Mouse (Mus musculus) bone marrow macrophage, adult 2 months (primary cell): ENCODE measurements at regions not wholly inside any gene's neighbourhood (a gene's known extent, or its start where the extent isn't known, plus 50 kb on each side); places are given as distances from the start of the nearest gene placed in this dataset.

Source experiments
- CTCF ChIP-seq: IDR thresholded peaks from 2 replicates; pipeline ENCODE4 v1.5.1; 2012; ENCODE audit warnings: low read depth, mild to moderate bottlenecking, low read length, moderate library complexity
- POLR2A ChIP-seq: IDR thresholded peaks from 2 replicates; pipeline ENCODE4 v1.6.1; 2012; ENCODE audit warnings: mild to moderate bottlenecking, low read depth, low read length, borderline replicate concordance

DNA sequence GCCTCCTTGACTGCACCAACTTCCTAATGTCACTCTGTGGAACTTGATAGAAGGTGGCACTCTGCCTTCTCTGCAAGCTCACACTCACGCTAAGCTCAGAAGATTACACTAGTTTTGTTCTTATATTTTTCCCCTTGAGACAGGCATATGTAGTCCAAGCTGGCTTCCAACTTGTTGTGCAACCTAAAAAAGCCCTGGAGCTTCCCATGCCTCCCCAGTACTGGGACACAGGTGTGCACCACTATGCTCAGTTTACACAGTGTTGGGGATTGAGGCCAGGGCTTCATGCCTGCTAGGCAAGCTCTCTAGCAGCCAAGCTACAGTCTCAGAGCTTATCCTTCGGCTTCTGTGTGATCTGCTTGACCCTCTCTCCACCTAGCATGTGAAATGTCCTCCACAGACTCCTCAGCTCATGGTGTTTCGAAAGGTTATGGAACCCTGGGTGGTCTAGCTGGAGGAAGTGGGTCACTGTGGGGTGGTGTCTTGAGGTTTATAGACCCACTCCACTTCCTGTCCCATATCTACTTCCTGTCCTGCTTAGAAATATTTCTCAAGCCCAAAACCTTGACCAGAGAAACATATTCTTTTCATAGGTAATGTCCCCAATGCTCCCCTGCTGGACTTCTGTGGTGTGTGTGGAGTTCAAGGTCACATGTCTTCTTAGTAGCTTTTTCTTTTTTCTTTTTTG lies 54.6 kb upstream of the Runx1 start:
- TF ChIP-seq POLR2A: no peak
- no peak for TF ChIP-seq CTCF
